Mouse (Mus musculus) small intestine, adult 2 months (tissue): ENCODE data around the gene Zfp775.

ENCODE experiments used
- CTCF ChIP-seq: fragments of 200-500 bp; IDR thresholded peaks from 2 replicates; pipeline ENCODE4 v1.5.1; 2012; ENCODE audit warnings: low read depth, mild to moderate bottlenecking, control low read depth, inconsistent platforms, low read length, moderate library complexity, mixed read lengths; ENCODE audit not compliant: insufficient replicate concordance, insufficient read length; ENCODE audit errors: extremely low read depth
- POLR2A ChIP-seq: fragments of 200-500 bp; IDR thresholded peaks from 2 replicates; pipeline ENCODE4 v1.6.1; 2012; ENCODE audit warnings: low read depth, mild to moderate bottlenecking, control low read depth, inconsistent platforms, low read length, moderate library complexity

GRCm38 (mm10) chr6:48636515-48636914 is 34.7 kb downstream of the Zfp775 start:
- TF ChIP-seq POLR2A = no peak
- no peak for TF ChIP-seq CTCF
